Mouse (Mus musculus) intestine, embryonic 15.5 days (tissue): Measurements from ENCODE around the gene BC067074. TPM values are rescaled to one million over a fixed set of nuclear protein-coding genes. Genes with fewer than 3 reads are reported as not detected.
A peak's percentile ranks its signal among the peaks of the same experiment; 100 is the strongest.

Experiments
- ATAC-seq: fragments of 200-750 bp; cut with Nextera tagmentation; 2 replicates; pipeline ENCODE4 v1.8.0; 2017; ENCODE audit warnings: moderate TSS enrichment, moderate library complexity
- H3K27ac ChIP-seq: fragments of 300-500 bp; sonication (generic); 2 replicates; pipeline ENCODE4 v1.5.1; 2015; ENCODE audit warnings: mild to moderate bottlenecking, inconsistent platforms
- H3K27me3 ChIP-seq: fragments of 300-500 bp; sonication (generic); replicated peaks from 2 replicates; pipeline ENCODE4 v1.6.1; 2015; ENCODE audit warnings: inconsistent platforms
- H3K36me3 ChIP-seq: fragments of 300-500 bp; sonication (generic); 2 replicates; pipeline ENCODE4 v1.6.1; 2015; ENCODE audit warnings: inconsistent platforms
- H3K4me1 ChIP-seq: fragments of 300-500 bp; sonication (generic); replicated peaks from 2 replicates; pipeline ENCODE4 v1.6.1; 2015; ENCODE audit warnings: inconsistent platforms
- H3K4me2 ChIP-seq: fragments of 300-500 bp; sonication (generic); replicated peaks from 2 replicates; pipeline ENCODE4 v1.6.1; 2015; ENCODE audit warnings: mild to moderate bottlenecking, inconsistent platforms
- H3K4me3 ChIP-seq: fragments of 300-500 bp; sonication (generic); replicated peaks from 2 replicates; pipeline ENCODE4 v1.5.1; 2015; ENCODE audit warnings: inconsistent platforms
- H3K9ac ChIP-seq: fragments of 300-500 bp; sonication (generic); 2 replicates; pipeline ENCODE4 v1.6.1; 2015; ENCODE audit warnings: inconsistent platforms
- H3K9me3 ChIP-seq: fragments of 300-500 bp; sonication (generic); 2 replicates; pipeline ENCODE4 v1.6.1; 2016; ENCODE audit warnings: inconsistent platforms
- WGBS: fragments of 180-500 bp; shearing (Covaris S2); methylation state at CpG from one replicate; pipeline ENCODE4 v1.1.7; 2015; 5-methylcytosine and 5-hydroxymethylcytosine counted together
- polyA plus RNA-seq: library from polyadenylated mRNA; unstranded; fragments of >200 nt; fragmentation: Nextera tagmentation; extraction: Ambion mirVana; gene quantifications from 2 replicates; pipeline ENCODE4 v1.2.1, GENCODE M21; 2015

The BC067074 gene
- polyA plus RNA-seq, 1 experiment from 2014 or later = 2.8 TPM

GRCm38 (mm10) chr13:113287141-113287540 is 5.8 kb upstream of the BC067074 start:
- H3K4me1 ChIP-seq = no peaks in the 10 kb centered on the region
- no peak overlapping the region for H3K27ac ChIP-seq
- no peak for ATAC-seq
- H3K4me3 ChIP-seq = no peak overlapping the region
- no peak overlapping the region for H3K9ac ChIP-seq
- no peak overlapping the region for H3K4me2 ChIP-seq
- whole genome bisulfite sequencing = 74% methylated on average over 7 of the region's 7 CpGs
- H3K36me3 ChIP-seq = no peaks in the 10 kb centered on the region
- no peaks in the 10 kb centered on the region for H3K27me3 ChIP-seq
- H3K9me3 ChIP-seq = no peaks in the 10 kb centered on the region

DNA sequence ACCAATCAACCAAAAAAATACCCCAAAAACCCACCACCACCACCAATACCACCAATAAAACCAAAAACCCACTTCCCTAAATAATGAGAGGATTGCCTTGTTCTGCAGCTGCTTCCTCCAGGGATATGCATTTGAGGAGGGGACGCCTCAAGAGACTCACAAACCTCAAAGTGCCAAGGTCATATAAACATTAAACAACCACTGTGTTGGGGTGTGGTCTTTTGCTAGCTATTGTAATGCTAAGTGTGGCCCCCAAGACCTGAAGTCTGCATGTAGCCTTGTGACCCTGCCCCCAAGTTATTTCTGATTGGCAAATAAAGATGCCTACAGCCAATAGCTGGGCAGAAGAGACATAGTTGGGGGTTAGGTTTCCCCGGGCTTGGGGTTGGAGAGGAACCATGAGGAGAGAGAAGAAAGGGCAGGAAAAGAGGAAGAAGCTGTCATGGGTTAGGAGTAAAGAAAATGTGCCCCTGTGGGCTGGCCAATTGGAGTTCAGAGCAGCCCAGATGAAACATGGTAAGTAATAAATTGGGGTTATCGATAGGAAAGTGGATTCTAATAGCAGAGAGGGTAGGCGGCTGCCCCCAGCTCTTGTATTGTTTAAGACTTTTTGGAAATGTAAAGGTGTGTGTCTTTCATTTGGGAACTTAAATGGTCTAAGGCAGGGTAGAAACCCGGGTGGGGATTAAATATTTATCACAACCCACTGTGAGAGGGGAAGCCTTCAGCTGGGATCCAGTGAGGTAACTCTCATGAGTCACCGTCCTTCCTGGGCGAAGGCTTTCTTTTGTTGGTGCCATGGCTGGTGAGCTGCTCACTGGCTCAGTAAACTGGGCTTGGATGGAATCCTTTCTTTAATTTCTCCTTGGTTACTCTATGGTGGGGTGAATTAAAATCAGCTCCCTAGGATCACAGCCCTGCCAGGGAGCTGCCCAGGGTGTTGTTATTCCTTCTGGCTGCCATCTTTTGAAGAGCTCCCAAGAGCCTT is 4.5 kb upstream of the BC067074 start:
- Histone ChIP-seq H3K9ac (no peak overlapping the region), H3K27me3 (no peaks in the 10 kb centered on the region), H3K36me3 (no peaks in the 10 kb centered on the region), H3K4me3 (no peak overlapping the region), H3K27ac (no peak overlapping the region), H3K4me1 (peaks cover 7% of the 10 kb centered on the region), H3K9me3 (no peaks in the 10 kb centered on the region), H3K4me2 (no peak overlapping the region)
- no peak for ATAC-seq
- WGBS = 79% methylated on average over 7 of the region's 7 CpGs

- Histone ChIP-seq H3K27me3 (no peaks in the 10 kb centered on the region), H3K4me3 (no peak overlapping the region), H3K4me1 (peaks cover 11% of the 10 kb centered on the region), H3K4me2 (no peak overlapping the region), H3K36me3 (no peaks in the 10 kb centered on the region), H3K9me3 (no peaks in the 10 kb centered on the region), H3K27ac (no peak overlapping the region), H3K9ac (no peak overlapping the region)
- 76% methylated on average over 4 of the region's 4 CpGs for WGBS
- ATAC-seq = no peak
Measured at GRCm38 (mm10) chr13:113289760-113290159, 3.2 kb upstream of the BC067074 start.

GRCm38 (mm10) chr13:113292001-113292400 is 958 bp upstream of the BC067074 start:
- Histone ChIP-seq H3K4me3 (no peak overlapping the region), H3K27me3 (no peaks in the 10 kb centered on the region), H3K4me1 (peaks cover 11% of the 10 kb centered on the region), H3K36me3 (no peaks in the 10 kb centered on the region), H3K9ac (no peak overlapping the region), H3K27ac (no peak overlapping the region), H3K9me3 (no peaks in the 10 kb centered on the region), H3K4me2 (no peak overlapping the region)
- ATAC-seq = no peak
- 92% methylated on average over 8 of the region's 8 CpGs for WGBS

DNA sequence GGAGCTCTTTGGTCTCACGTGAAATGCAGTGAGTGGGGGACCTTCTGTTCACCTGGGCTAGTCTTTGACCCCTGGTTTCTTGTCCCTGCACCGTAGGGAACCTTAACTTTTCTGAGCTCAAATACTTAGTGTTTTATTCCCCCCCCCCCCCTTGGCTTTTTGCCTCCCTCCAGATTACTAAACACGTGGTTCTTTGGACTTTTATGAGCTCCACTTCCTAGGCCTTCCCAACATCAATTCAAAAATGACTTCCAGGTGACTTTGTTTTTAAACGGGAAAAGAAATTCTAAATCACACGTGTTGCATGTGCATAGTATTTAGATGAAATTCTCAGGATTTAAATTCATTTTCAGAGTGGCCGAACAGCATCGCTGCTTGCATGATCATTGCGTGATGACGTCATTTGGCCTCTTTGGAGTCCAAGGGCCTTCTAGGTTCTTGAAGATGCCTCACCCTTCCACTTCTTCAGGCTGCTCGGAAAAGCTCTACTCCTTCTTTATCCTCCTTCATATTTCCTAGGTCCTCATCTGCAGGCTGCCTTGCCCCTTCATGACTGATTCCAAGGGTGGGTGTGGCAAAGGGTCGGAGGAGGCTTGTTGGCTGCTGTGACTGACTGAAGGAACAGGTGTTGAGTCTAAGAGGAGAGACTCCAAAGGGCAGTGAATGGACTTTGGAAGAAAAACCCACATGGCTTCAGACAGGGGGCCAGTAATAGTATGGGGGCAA is 911 bp downstream of the BC067074 start:
- Histone ChIP-seq H3K27ac (no peak overlapping the region), H3K27me3 (no peaks in the 10 kb centered on the region), H3K9ac (peak overlapping the region; percentile 74), H3K4me2 (peak overlapping the region; percentile 93), H3K36me3 (no peaks in the 10 kb centered on the region), H3K4me1 (peaks cover 11% of the 10 kb centered on the region), H3K4me3 (peak overlapping the region; percentile 63), H3K9me3 (no peaks in the 10 kb centered on the region)
- 61% methylated on average over 11 of the region's 11 CpGs for WGBS
- ATAC-seq = peak; percentile 63

DNA sequence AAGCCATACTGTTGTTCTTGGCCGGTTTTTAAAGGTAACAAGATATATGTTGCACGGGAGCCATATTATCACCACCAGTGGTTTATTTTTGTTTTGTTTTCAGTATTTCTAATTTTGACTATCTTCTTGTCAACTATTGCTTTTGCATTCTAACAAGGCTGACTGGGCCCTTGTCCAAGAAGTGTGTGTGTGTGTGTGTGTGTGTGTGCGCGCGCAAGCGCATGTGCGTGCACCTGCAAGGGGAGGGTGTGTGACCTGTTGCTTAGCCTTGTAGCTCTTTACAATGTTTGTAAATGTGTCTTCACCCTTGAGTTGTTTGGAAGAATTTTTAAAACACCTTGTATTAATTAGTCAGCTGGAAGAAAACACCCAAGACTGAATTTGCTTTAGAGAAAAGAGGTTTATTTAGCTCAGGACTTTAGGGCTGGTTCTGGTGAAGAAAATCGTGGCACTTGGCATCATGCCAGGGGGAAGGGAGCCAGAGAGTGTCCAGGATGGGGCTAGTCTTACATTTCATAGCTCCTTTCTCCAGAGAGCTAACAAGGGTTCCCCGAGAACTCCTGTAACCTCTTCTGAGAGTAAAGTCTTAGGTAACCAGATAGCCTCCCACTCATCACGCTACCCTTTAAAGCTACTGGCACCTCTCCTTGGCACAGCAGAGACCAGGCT is 3.0 kb downstream of the BC067074 start:
- no peak overlapping the region for H3K27ac ChIP-seq
- ATAC-seq = no peak
- H3K9ac ChIP-seq = no peak overlapping the region
- H3K27me3 ChIP-seq = no peaks in the 10 kb centered on the region
- H3K4me3 ChIP-seq = no peak overlapping the region
- 82% methylated on average over 10 of the region's 10 CpGs for WGBS
- H3K4me2 ChIP-seq = no peak overlapping the region
- peaks cover 11% of the 10 kb centered on the region for H3K4me1 ChIP-seq
- H3K9me3 ChIP-seq = no peaks in the 10 kb centered on the region
- H3K36me3 ChIP-seq = no peaks in the 10 kb centered on the region

DNA sequence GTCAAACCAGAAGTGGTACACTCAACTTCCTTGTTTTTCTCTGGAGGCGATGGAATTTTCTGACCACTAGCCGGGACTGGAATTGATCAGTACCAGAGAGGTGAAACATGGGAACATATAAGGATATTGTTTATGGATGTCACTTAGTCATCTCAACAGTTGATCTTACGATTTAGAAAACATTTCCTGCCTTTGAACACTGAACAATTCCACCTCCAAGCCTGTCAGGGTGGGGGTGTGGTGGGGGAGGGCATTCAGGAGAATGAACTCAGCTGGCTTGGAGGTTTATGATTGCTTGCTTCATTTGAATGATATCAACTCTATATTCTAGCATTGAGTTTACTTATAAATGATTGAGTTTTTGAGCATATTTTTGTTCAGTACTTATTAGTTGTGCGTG is 13.6 kb downstream of the BC067074 start:
- no peak overlapping the region for H3K9ac ChIP-seq
- no peaks in the 10 kb centered on the region for H3K4me1 ChIP-seq
- H3K36me3 ChIP-seq = no peaks in the 10 kb centered on the region
- H3K27me3 ChIP-seq = no peaks in the 10 kb centered on the region
- no peak overlapping the region for H3K4me3 ChIP-seq
- ATAC-seq = no peak
- H3K27ac ChIP-seq = no peak overlapping the region
- 85% methylated on average over 4 of the region's 4 CpGs for WGBS
- H3K9me3 ChIP-seq = no peaks in the 10 kb centered on the region
- H3K4me2 ChIP-seq = no peak overlapping the region

- no peaks in the 10 kb centered on the region for H3K4me1 ChIP-seq
- no peak overlapping the region for H3K27ac ChIP-seq
- no peak overlapping the region for H3K4me2 ChIP-seq
- no peak overlapping the region for H3K4me3 ChIP-seq
- H3K9ac ChIP-seq = no peak overlapping the region
- peak; percentile 51; the same call in 1 of the 2 replicates for ATAC-seq
- H3K36me3 ChIP-seq = no peaks in the 10 kb centered on the region
- H3K27me3 ChIP-seq = no peaks in the 10 kb centered on the region
- no peaks in the 10 kb centered on the region for H3K9me3 ChIP-seq
- 78% methylated on average over 5 of the region's 5 CpGs for WGBS
Measured at GRCm38 (mm10) chr13:113319588-113319987, 26.6 kb downstream of the BC067074 start.

DNA sequence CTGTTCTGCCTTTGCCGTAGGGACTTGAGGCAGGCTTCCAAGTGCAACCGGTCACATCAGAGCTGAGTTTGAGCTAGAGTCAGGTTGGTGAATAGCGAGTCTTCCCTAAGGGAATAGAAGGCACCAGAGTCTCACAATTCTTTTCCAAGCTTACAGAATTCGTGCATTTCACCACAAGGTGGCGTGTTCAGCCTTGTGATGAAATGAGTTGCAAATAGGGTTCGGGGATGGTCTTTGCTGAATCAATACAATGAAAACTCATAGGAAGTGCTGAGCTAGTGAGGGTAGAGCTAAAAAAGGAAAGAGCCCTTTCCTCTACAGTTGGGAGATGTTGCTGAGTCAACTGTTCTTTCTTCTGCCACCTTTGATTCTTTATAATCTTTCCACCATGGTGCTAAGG is 29.0 kb downstream of the BC067074 start:
- Histone ChIP-seq H3K9me3 (no peaks in the 10 kb centered on the region), H3K4me1 (no peaks in the 10 kb centered on the region), H3K27me3 (no peaks in the 10 kb centered on the region), H3K27ac (no peak overlapping the region), H3K36me3 (no peaks in the 10 kb centered on the region), H3K4me2 (no peak overlapping the region), H3K9ac (no peak overlapping the region), H3K4me3 (no peak overlapping the region)
- WGBS = 20% methylated on average over 6 of the region's 6 CpGs
- ATAC-seq = peak; percentile 34; the same call in 1 of the 2 replicates

GRCm38 (mm10) chr13:113324241-113324640 is 31.3 kb downstream of the BC067074 start:
- ATAC-seq = no peak
- Histone ChIP-seq H3K27ac (no peak overlapping the region), H3K27me3 (no peaks in the 10 kb centered on the region), H3K9me3 (no peaks in the 10 kb centered on the region), H3K4me1 (no peaks in the 10 kb centered on the region), H3K9ac (no peak overlapping the region), H3K36me3 (no peaks in the 10 kb centered on the region), H3K4me3 (no peak overlapping the region), H3K4me2 (no peak overlapping the region)
- WGBS = 91% methylated on average over 3 of the region's 3 CpGs

GRCm38 (mm10) chr13:113325678-113326077 is 32.7 kb downstream of the BC067074 start:
- ATAC-seq = no peak
- no peak overlapping the region for H3K4me2 ChIP-seq
- no peaks in the 10 kb centered on the region for H3K27me3 ChIP-seq
- no peak overlapping the region for H3K27ac ChIP-seq
- no peak overlapping the region for H3K4me3 ChIP-seq
- H3K36me3 ChIP-seq = no peaks in the 10 kb centered on the region
- no peaks in the 10 kb centered on the region for H3K4me1 ChIP-seq
- no peak overlapping the region for H3K9ac ChIP-seq
- WGBS = 72% methylated on average over 3 of the region's 3 CpGs
- H3K9me3 ChIP-seq = no peaks in the 10 kb centered on the region

DNA sequence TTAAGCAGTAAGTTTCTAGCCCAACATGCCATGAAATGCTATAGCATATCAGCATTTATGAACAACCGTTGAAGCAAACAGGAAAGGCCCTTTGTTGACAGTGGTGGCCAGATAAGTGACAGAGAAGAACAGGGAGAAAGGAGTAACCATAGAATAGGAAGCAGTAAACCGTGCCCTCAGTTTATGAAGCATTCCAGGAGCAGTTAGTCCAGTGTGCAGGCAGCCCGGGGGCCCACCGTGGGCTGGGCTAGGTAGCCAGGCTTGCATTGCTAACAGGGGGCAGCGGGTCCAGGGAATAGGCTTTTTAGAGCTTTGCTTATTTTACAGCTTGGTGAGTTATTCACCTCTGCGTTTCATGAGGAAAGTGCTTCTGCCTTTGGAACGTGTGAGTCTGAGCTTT is 39.3 kb downstream of the BC067074 start:
- 40% methylated on average over 7 of the region's 7 CpGs for WGBS
- Histone ChIP-seq H3K9me3 (no peaks in the 10 kb centered on the region), H3K9ac (no peak overlapping the region), H3K4me1 (no peaks in the 10 kb centered on the region), H3K4me2 (no peak overlapping the region), H3K27ac (no peak overlapping the region), H3K36me3 (no peaks in the 10 kb centered on the region), H3K27me3 (no peaks in the 10 kb centered on the region), H3K4me3 (no peak overlapping the region)
- ATAC-seq = no peak
